Mouse (Mus musculus): ENCODE data around the gene Impg2. TPM values are rescaled to one million over a fixed set of nuclear protein-coding genes. Genes with fewer than 3 reads are reported as not detected.

The Impg2 gene
- polyA plus RNA-seq, 1 experiment from 2014 or later: 0.08 TPM

DNA sequence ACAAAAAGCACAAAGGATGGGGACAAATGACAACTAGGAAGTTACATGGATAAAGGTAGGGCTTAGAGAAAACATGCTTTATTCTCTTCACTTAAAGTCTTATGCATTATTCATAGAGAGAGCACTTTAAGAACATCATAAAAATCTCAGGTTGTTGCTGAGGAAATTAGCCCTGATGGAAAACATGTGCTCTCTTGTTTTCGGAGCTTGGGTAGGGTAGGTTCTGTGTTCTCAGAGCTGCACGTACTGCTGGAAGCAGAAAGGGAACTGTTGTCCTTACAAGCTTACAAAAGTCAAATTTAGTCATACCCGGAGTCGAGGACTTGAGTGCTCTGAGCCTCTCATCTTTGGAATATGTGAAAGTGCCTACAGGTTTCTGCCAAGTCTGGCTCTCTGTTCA lies 98.9 kb downstream of the Impg2 start:
- Histone ChIP-seq H3K27me3 (ENCODE audit: control insufficient read depth, insufficient read depth, low read length) (no peaks in the 10 kb centered on the region), H3K4me2 (ENCODE audit: low read length) (no peak overlapping the region), H3K9ac (ENCODE audit: low read length) (no peak overlapping the region), H3K36me3 (ENCODE audit: control insufficient read depth, insufficient read depth, low read length) (no peaks in the 10 kb centered on the region), H3K4me1 (ENCODE audit: control insufficient read depth in 2 of 2, insufficient read depth in 2 of 2, low read length in 2 of 2) (no peaks in the 10 kb centered on the region), H3K9me3 (ENCODE audit: control insufficient read depth, low read length) (no peaks in the 10 kb centered on the region), H3K4me3 (ENCODE audit: control insufficient read depth in 1 of 2, insufficient read depth in 1 of 2, low read depth in 1 of 2, low read length in 2 of 2) (no peak overlapping the region), H3K27ac (replicated peaks in 1 of 2; ENCODE audit: control insufficient read depth in 1 of 2, insufficient read depth in 1 of 2, low read depth in 2 of 2, low read length in 2 of 2) (no peak overlapping the region)
- no peak for ATAC-seq (ENCODE audit: insufficient number of reproducible peaks, insufficient read depth, low FRiP score, low read depth)
- 60% methylated on average over 4 of the region's 4 CpGs for WGBS

- H3K27ac ChIP-seq (replicated peaks in 1 of 2; ENCODE audit: control insufficient read depth in 1 of 2, insufficient read depth in 1 of 2, low read depth in 2 of 2, low read length in 2 of 2): no peak overlapping the region
- no peak for ATAC-seq (ENCODE audit: insufficient number of reproducible peaks, insufficient read depth, low FRiP score, low read depth)
Measured at GRCm38 (mm10) chr16:56304167-56304566, 100.1 kb downstream of the Impg2 start.

DNA sequence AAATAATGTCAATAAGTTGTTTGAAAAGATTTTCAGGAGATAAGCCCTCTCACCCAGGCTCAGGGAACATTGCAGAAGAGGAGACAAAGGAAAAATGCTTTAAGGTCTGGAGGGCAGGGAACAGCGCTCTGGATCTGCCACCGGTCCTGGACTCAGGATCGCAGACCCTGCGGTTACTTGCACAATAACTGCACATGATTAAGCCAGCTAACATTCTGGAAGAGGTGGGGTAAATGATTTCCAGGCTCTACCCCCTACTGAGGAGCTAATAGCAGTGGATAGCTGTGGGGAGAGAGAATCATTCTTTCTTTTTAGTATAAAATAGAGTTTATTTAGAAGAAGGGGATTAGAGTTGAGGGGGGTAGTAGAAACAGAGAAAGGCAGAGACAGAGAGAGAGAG lies 103.5 kb downstream of the Impg2 start:
- Histone ChIP-seq H3K36me3 (ENCODE audit: control insufficient read depth, insufficient read depth, low read length) (no peaks in the 10 kb centered on the region), H3K27me3 (ENCODE audit: control insufficient read depth, insufficient read depth, low read length) (no peaks in the 10 kb centered on the region), H3K4me3 (ENCODE audit: control insufficient read depth in 1 of 2, insufficient read depth in 1 of 2, low read depth in 1 of 2, low read length in 2 of 2) (no peak overlapping the region), H3K4me1 (ENCODE audit: control insufficient read depth in 2 of 2, insufficient read depth in 2 of 2, low read length in 2 of 2) (no peaks in the 10 kb centered on the region), H3K27ac (replicated peaks in 1 of 2; ENCODE audit: control insufficient read depth in 1 of 2, insufficient read depth in 1 of 2, low read depth in 2 of 2, low read length in 2 of 2) (no peak overlapping the region), H3K4me2 (ENCODE audit: low read length) (no peak overlapping the region), H3K9ac (ENCODE audit: low read length) (no peak overlapping the region), H3K9me3 (ENCODE audit: control insufficient read depth, low read length) (no peaks in the 10 kb centered on the region)
- no peak for ATAC-seq (ENCODE audit: insufficient number of reproducible peaks, insufficient read depth, low FRiP score, low read depth)
- WGBS: 88% methylated on average over 4 of the region's 4 CpGs

More at GRCm38 (mm10) chr16:56304167-56304566, 100.1 kb downstream of the Impg2 start:
- no peaks in the 10 kb centered on the region for H3K4me1 ChIP-seq (ENCODE audit: control insufficient read depth in 2 of 2, insufficient read depth in 2 of 2, low read length in 2 of 2)
- 76% methylated on average over 4 of the region's 4 CpGs for WGBS
- no peak overlapping the region for H3K4me2 ChIP-seq (ENCODE audit: low read length)
- no peaks in the 10 kb centered on the region for H3K36me3 ChIP-seq (ENCODE audit: control insufficient read depth, insufficient read depth, low read length)
- no peaks in the 10 kb centered on the region for H3K27me3 ChIP-seq (ENCODE audit: control insufficient read depth, insufficient read depth, low read length)
- H3K9ac ChIP-seq (ENCODE audit: low read length): no peak overlapping the region
- no peak overlapping the region for H3K4me3 ChIP-seq (ENCODE audit: control insufficient read depth in 1 of 2, insufficient read depth in 1 of 2, low read depth in 1 of 2, low read length in 2 of 2)
- H3K9me3 ChIP-seq (ENCODE audit: control insufficient read depth, low read length): no peaks in the 10 kb centered on the region

- no peak overlapping the region for H3K4me2 ChIP-seq (ENCODE audit: low read length)
- H3K9ac ChIP-seq (ENCODE audit: low read length): no peak overlapping the region
- no peaks in the 10 kb centered on the region for H3K27me3 ChIP-seq (ENCODE audit: control insufficient read depth, insufficient read depth, low read length)
- no peaks in the 10 kb centered on the region for H3K9me3 ChIP-seq (ENCODE audit: control insufficient read depth, low read length)
- no peak for ATAC-seq (ENCODE audit: insufficient number of reproducible peaks, insufficient read depth, low FRiP score, low read depth)
- no peak overlapping the region for H3K27ac ChIP-seq (replicated peaks in 1 of 2; ENCODE audit: control insufficient read depth in 1 of 2, insufficient read depth in 1 of 2, low read depth in 2 of 2, low read length in 2 of 2)
- H3K36me3 ChIP-seq (ENCODE audit: control insufficient read depth, insufficient read depth, low read length): no peaks in the 10 kb centered on the region
- H3K4me1 ChIP-seq (ENCODE audit: control insufficient read depth in 2 of 2, insufficient read depth in 2 of 2, low read length in 2 of 2): no peaks in the 10 kb centered on the region
- H3K4me3 ChIP-seq (ENCODE audit: control insufficient read depth in 1 of 2, insufficient read depth in 1 of 2, low read depth in 1 of 2, low read length in 2 of 2): no peak overlapping the region
Measured at GRCm38 (mm10) chr16:56311291-56311690, 107.2 kb downstream of the Impg2 start.

Other genes with a start within 250 kb of the Impg2 start
- 593 and 639 TPM in 2 replicates for gene Rpl24, start 238.0 kb upstream of the Impg2 start, polyA plus RNA-seq (2014; fragmentation: Nextera tagmentation; extraction: Ambion mirVana)
- gene Zbtb11, start 230.4 kb upstream of the Impg2 start, polyA plus RNA-seq (2014; fragmentation: Nextera tagmentation; extraction: Ambion mirVana): 12.6 and 13.8 TPM in 2 replicates
- gene Pcnp, start 174.6 kb upstream of the Impg2 start, polyA plus RNA-seq (2014; fragmentation: Nextera tagmentation; extraction: Ambion mirVana): 149 and 151 TPM in 2 replicates
- 19.7 and 21.1 TPM in 2 replicates for gene Trmt10c, start 166.5 kb upstream of the Impg2 start, polyA plus RNA-seq (2014; fragmentation: Nextera tagmentation; extraction: Ambion mirVana)
- gene Senp7, start 156.0 kb upstream of the Impg2 start, polyA plus RNA-seq (2014; fragmentation: Nextera tagmentation; extraction: Ambion mirVana): 22.2 and 23.8 TPM in 2 replicates